Mouse (Mus musculus) urinary bladder, postnatal 36 days (tissue): ENCODE results near the gene Gm40193.

Source experiments
- DNase-seq, 2 experiments: peaks; one replicate each; pipeline ENCODE4 v3.0.0; 2022; ENCODE audit warnings: low spot score in 2 of 2, mixed read lengths in 1 of 2

Gene Gm40193

DNA sequence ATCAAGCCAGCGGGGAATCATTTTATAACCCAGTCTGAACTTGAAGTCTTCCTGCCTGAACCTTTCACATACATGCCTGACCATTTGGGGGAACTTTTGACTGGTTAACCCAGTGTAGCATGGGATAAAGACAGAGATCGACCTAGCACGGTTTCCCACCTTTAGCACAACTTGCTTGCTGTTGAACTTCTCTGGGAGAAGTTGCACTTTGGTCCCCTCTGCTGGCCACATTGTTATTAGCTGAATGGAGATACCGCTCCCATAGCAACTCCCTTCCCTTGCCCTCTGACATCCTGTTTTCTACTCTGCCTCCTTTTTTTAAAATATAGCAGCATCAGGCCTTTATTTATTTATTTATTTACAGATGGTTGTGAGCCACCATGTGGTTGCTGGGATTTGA lies 26.4 kb downstream of the Gm40193 start:
- peak; percentile 65 to 68 for DNase-seq

DNA sequence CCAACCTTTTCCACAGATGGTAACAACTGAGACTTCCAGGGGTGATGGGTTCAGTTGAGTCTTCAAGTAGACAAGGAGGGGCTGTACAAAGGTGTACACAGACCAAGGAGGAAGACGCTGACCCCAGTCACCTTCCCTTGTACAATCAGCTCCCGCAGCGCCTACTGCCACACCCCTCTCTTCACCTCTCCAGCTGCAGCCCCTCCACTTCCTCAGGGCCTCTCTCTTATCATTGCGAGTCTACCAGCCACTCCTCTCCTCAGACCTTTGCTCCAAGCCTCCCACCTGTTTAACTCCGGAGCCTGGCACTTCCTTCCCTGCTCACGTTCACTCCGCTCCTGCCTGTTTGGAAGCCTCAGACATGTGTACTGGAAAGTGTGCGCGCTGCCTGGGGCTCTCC lies 27.8 kb downstream of the Gm40193 start, which contains the start of gene Tm4sf5:
Gene Tm4sf5, plus strand, starts transcription at position 275 of the 400 bp plus-strand sequence.
- DNase-seq: no peak

DNA sequence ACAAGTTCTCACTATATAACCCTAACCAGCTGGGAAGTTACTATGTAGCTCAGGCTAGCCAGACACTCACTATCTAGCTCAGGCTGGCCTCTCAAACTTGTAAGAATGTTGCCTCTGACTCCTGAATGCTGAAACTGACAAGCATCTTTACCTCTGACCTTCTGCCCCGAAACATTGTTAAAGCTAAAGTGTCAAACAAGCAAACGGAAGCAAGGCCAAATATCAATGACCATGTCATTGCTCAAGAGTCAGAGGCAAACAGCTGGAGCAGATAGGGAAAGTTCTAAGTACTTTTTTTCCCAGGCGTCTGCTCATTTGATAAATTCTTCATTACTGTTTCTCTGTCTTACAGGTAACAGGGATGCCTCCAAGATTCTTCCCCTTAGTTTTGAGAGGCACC lies 30.7 kb downstream of the Gm40193 start:
- no peak for DNase-seq

DNA sequence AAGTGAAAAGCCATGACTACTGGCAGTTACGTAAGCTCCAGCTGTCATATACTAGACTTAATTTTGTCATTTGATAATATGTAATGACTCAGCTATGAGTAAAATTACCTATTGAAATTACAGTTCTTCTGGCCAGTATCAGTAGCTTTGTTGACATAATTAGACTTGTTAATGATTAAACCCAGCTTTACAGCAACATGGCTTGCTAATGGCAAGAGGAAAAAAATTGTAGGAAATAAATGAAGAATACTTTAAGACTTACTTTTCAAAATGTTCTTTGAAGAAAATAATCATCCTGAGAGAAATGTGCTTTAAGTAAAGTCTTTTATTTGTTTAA lies 32.3 kb downstream of the Gm40193 start:
- DNase-seq: no peak

DNA sequence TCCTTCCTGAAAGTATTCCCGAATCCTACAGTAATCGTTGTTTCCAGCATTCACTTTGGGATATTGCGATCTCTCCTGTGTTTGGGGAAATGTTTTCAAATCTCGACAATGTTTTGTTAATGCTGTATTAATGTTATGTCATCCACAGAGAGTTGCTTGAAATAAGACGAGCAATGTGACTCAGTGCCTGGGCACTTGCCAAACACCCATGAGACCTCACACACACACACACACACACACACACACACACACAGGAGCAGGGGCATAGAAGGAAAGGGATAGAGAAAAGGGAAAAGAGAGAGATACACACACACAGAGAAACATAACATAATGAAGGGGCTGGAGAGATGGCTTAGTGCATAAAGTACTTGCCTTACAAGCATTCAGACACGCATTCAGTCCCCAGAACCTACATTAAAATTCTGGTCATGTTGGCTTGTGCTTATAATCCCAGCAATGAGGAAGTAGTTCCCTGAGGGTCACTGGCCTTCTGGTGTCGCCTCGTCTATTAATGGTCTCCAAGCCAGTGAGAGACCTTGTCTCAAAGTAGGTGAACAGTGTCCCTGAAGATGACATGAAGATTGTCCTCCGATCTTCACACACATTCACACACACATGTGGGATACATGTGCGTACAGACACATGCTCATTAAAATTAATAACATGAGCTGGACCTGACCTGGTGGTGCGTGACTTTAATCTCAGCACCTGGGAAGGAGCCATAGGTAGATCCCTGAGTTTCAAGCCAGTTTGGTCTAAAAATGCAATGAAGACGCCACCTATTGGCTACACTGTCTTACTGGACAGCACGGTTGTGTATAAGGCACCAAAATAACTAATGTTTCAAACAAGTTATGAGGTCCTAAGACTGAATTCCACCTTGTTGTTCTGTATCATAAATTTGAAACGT lies 32.9 kb downstream of the Gm40193 start:
- DNase-seq: no peak

DNA sequence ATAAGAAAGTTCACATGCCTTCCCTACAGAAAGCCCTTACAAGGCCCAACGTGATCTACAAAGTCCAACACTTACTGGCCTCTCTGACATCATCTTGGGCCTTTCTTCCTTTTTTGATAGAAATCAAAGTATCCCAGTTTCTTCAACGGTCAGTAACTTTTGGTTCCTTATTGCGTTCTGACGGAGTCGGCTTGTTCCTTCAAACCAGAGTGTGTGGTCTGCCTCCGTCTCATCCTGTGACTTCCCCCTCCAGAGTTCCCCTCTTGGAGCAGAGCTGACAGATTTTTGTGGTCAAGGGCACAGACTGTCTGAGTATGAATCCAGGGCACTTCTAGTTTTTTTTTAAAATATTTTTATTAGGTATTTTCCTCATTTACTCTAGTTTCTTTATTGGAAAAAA lies 43.1 kb downstream of the Gm40193 start:
- no peak for DNase-seq

DNA sequence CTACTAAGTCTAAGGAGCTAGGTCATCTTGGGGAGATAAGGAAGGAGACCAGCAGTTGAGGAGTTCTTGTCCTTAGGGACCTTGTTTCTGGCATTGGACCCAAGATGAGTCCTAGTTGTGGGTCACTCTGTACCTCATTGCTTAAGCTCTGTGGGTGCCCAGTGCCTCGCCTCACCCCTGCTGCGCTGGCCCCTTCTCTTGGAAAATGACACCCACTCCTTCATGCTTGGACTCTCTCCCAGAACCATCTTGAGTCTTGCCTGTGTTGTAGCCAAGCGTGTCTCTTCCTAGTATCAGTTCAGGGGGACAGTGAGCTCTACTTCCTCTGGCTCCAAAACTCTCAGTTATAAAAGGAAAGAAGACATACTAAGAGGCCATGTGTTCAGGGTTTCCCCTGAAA lies 43.6 kb downstream of the Gm40193 start:
- no peak for DNase-seq

DNA sequence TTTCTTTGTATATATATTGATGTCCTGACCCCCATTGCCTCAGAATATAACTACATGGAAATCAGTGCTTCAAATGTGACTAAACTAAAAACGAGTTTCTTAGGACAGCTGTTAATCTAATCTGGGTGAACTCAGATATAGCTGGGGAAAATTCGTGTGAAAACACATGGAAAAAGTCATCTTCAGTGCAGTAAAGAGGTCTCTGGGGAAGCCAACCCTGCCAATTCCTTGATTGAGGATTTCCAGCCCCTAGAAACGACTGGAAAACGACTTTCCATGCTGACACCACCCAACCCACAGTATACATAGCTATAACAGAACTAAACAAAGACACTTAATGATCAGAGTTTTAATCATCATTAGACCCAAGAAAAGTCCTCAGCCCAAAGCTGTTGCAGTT lies 44.9 kb downstream of the Gm40193 start:
- no peak for DNase-seq

DNA sequence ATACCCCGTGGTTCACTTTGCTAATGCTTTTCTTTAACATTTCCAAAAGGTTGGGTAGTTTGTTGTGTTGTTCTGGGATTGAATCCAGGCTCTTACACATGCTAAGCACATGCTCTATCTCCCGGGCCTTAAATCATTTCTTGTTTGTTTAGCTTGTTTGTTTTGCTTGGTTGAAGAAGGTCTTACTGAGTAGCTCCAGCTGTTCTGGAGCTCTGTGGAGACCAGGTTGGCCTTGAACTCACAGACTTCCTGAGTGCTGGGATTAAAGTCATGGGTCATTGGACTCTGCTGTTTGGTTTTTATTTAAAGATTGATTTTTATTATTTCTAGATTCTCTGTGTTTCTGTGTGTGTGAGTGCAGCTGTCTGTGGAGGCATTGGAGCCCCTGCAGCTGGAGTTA lies 47.2 kb downstream of the Gm40193 start:
- DNase-seq: no peak
